Mouse (Mus musculus): ENCODE results near the gene Ccdc174. TPM values are rescaled to one million over a fixed set of nuclear protein-coding genes. Genes with fewer than 3 reads are reported as not detected.

Gene Ccdc174
- polyA plus RNA-seq, 1 experiment from 2014 or later: 10.1 TPM

Other genes starting within 250 kb of the Ccdc174 start
- gene Slc6a6, start 194.0 kb upstream of the Ccdc174 start, polyA plus RNA-seq (2015; fragmentation: Nextera tagmentation; extraction: Ambion mirVana): 17.1 and 20.5 TPM in 2 replicates
- gene Grip2, start 50.8 kb upstream of the Ccdc174 start, polyA plus RNA-seq (2015; fragmentation: Nextera tagmentation; extraction: Ambion mirVana): 0.02 and 0.09 TPM in 2 replicates
- 0.06 TPM in 1 of 2 replicates, not detected in the other for gene 4930590J08Rik, start 24.8 kb downstream of the Ccdc174 start, polyA plus RNA-seq (2015; fragmentation: Nextera tagmentation; extraction: Ambion mirVana)
- gene Fgd5, start 100.8 kb downstream of the Ccdc174 start, polyA plus RNA-seq (2015; fragmentation: Nextera tagmentation; extraction: Ambion mirVana): 2.5 and 2.7 TPM in 2 replicates
- gene Nr2c2, start 213.3 kb downstream of the Ccdc174 start, polyA plus RNA-seq (2015; fragmentation: Nextera tagmentation; extraction: Ambion mirVana): 3.9 and 4.3 TPM in 2 replicates

Measured in liver, embryonic 16.5 days (tissue).